Mouse (Mus musculus) cerebellum, postnatal 36 days (tissue): ENCODE data around the gene Nos3.

Experiments
- DNase-seq, 2 experiments: peaks; one replicate each; pipeline ENCODE4 v3.0.0; 2021 to 2022; ENCODE audit warnings: mixed read lengths in 2 of 2

Gene Nos3

DNA sequence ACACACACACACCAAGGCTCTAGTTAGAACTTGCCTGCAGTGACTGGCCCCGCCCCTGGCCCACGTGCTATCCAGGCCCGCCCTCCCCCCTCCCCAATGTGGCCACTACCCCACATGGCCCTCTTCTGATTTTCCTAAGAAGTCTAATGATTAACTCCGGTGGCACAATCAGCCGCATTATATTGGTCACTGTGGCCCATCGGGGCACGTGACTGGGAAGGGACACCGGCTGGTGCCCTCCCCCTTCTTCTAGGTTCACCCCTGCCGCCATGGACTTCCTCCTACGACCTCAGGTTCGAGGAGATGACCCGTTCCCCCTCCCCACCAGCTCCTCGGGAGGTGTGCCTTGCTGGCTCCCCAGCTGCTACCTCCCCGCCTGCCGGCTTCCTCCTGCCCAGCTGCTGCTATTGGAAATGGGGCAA is 63.4 kb downstream of the Nos3 start:
- DNase-seq: no peak

GRCm38 (mm10) chr5:24428596-24428995 is 64.0 kb downstream of the Nos3 start:
- DNase-seq: no peak

- DNase-seq: no peak
Observed at GRCm38 (mm10) chr5:24433993-24434392, 69.4 kb downstream of the Nos3 start.
